Mouse (Mus musculus): Measurements from ENCODE around the gene Npnt. TPM values are rescaled to one million over a fixed set of nuclear protein-coding genes. Genes with fewer than 3 reads are reported as not detected.

Npnt gene
- 11.3 and 12.3 TPM in 2 replicates for polyA plus RNA-seq (2014; fragmentation: Nextera tagmentation; extraction: Ambion mirVana)

GRCm38 (mm10) chr3:132949791-132950528, at the start of gene Npnt:
TSS of gene Npnt (minus strand) at chr3:132950291.
- ATAC-seq (ENCODE audit: insufficient number of reproducible peaks, low FRiP score, low TSS enrichment, low read depth) (peak; percentile 81), DNase-seq (ENCODE audit: low spot score) (peak; percentile 66)
- H3K27ac ChIP-seq (replicated peaks; ENCODE audit: low read depth, low read length), result no peak within 1 kb of the TSS
- no peaks in the 10 kb centered on the region for H3K36me3 ChIP-seq (ENCODE audit: control insufficient read depth, insufficient read depth, low read length)
- peak within 1 kb of the TSS; percentile 75 for H3K4me2 ChIP-seq (ENCODE audit: low read depth, severe bottlenecking)
- peaks cover 11% of the 10 kb centered on the region; the same call in 1 of the 2 replicates for H3K27me3 ChIP-seq (ENCODE audit: control insufficient read depth, insufficient read depth, low read length)
- peak within 1 kb of the TSS; percentile 61 for H3K9ac ChIP-seq (ENCODE audit: low read length)
- H3K4me1 ChIP-seq (ENCODE audit: control insufficient read depth, insufficient read depth, low read length), result peaks cover 6% of the 10 kb centered on the region
- H3K9me3 ChIP-seq (ENCODE audit: control insufficient read depth, low read length), result no peaks in the 10 kb centered on the region
- H3K4me3 ChIP-seq (ENCODE audit: low read depth, low read length), result peak within 1 kb of the TSS; percentile 59
- WGBS, result under 1% methylated on average over 53 of the region's 82 CpGs

GRCm38 (mm10) chr3:132996299-132996698, 46.2 kb upstream of the Npnt start:
- Histone ChIP-seq H3K4me3 (ENCODE audit: low read depth, low read length) (no peak overlapping the region), H3K27ac (replicated peaks; ENCODE audit: low read depth, low read length) (no peak overlapping the region), H3K4me1 (ENCODE audit: control insufficient read depth, insufficient read depth, low read length) (no peaks in the 10 kb centered on the region), H3K9me3 (ENCODE audit: control insufficient read depth, low read length) (no peaks in the 10 kb centered on the region), H3K9ac (ENCODE audit: low read length) (no peak overlapping the region), H3K27me3 (ENCODE audit: control insufficient read depth, insufficient read depth, low read length) (no peaks in the 10 kb centered on the region), H3K4me2 (ENCODE audit: low read depth, severe bottlenecking) (no peak overlapping the region), H3K36me3 (ENCODE audit: control insufficient read depth, insufficient read depth, low read length) (no peaks in the 10 kb centered on the region)
- DNase-seq (ENCODE audit: low spot score) (no peak), ATAC-seq (ENCODE audit: insufficient number of reproducible peaks, low FRiP score, low TSS enrichment, low read depth) (no peak)
- WGBS, result 90% methylated on average over 9 of the region's 9 CpGs

DNA sequence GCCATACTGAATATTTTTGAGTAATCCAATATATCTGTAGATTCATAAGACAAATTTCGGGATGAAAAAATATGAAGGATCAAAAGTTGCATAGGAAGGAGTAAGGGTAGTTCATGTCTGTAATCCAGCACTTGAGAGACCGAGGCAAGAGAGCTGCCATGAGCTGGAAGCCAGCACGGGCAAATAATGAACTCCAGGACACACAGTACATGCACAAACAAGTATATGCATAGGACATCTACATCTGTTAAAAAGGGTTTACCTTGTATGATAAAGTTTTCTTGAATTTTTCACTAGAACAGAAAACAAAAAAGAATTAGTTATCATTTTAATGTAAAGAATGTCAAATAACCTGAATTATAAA, 45.8 kb upstream of the Npnt start:
- no peak overlapping the region for H3K4me3 ChIP-seq (ENCODE audit: low read depth, low read length)
- no peaks in the 10 kb centered on the region for H3K9me3 ChIP-seq (ENCODE audit: control insufficient read depth, low read length)
- 93% methylated on average over 3 of the region's 3 CpGs for WGBS
- no peak overlapping the region for H3K9ac ChIP-seq (ENCODE audit: low read length)
- H3K27ac ChIP-seq (replicated peaks; ENCODE audit: low read depth, low read length), result no peak overlapping the region
- H3K27me3 ChIP-seq (ENCODE audit: control insufficient read depth, insufficient read depth, low read length), result no peaks in the 10 kb centered on the region
- ATAC-seq (ENCODE audit: insufficient number of reproducible peaks, low FRiP score, low TSS enrichment, low read depth) (no peak), DNase-seq (ENCODE audit: low spot score) (no peak)
- H3K4me2 ChIP-seq (ENCODE audit: low read depth, severe bottlenecking), result no peak overlapping the region
- H3K4me1 ChIP-seq (ENCODE audit: control insufficient read depth, insufficient read depth, low read length), result no peaks in the 10 kb centered on the region
- H3K36me3 ChIP-seq (ENCODE audit: control insufficient read depth, insufficient read depth, low read length), result no peaks in the 10 kb centered on the region

- H3K9me3 ChIP-seq (ENCODE audit: control insufficient read depth, low read length), result no peaks in the 10 kb centered on the region
- no peak overlapping the region for H3K9ac ChIP-seq (ENCODE audit: low read length)
- no peaks in the 10 kb centered on the region for H3K36me3 ChIP-seq (ENCODE audit: control insufficient read depth, insufficient read depth, low read length)
- no peaks in the 10 kb centered on the region for H3K4me1 ChIP-seq (ENCODE audit: control insufficient read depth, insufficient read depth, low read length)
- 84% methylated on average over 7 of the region's 7 CpGs for WGBS
- ATAC-seq (ENCODE audit: insufficient number of reproducible peaks, low FRiP score, low TSS enrichment, low read depth), result no peak
- no peak overlapping the region for H3K4me3 ChIP-seq (ENCODE audit: low read depth, low read length)
- no peaks in the 10 kb centered on the region for H3K27me3 ChIP-seq (ENCODE audit: control insufficient read depth, insufficient read depth, low read length)
- H3K27ac ChIP-seq (replicated peaks; ENCODE audit: low read depth, low read length), result no peak overlapping the region
- DNase-seq (ENCODE audit: low spot score), result no peak
- no peak overlapping the region for H3K4me2 ChIP-seq (ENCODE audit: low read depth, severe bottlenecking)
Measured at GRCm38 (mm10) chr3:132995172-132995903, 45.2 kb upstream of the Npnt start.

DNA sequence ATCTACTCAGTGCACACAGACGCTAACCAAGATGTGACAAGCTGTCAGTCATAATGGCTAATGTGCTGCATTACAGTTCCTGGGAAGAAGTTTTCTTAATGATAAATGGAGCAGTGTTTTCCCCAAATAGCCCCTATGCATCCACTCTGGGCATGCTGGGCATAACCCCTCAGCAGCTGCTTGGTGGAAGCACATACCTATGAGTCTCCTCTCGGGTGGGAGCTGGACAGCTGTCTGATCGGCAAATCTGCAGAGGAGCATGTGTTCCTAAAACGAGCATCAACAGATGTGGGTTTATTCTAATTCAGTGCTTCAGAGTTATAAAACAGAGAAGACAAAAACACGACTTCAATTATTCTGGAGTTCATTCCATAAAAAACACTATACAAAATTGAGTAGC, 36.1 kb upstream of the Npnt start:
- Histone ChIP-seq H3K4me3 (ENCODE audit: low read depth, low read length) (no peak overlapping the region), H3K9me3 (ENCODE audit: control insufficient read depth, low read length) (no peaks in the 10 kb centered on the region), H3K27me3 (ENCODE audit: control insufficient read depth, insufficient read depth, low read length) (no peaks in the 10 kb centered on the region), H3K9ac (ENCODE audit: low read length) (no peak overlapping the region), H3K4me1 (ENCODE audit: control insufficient read depth, insufficient read depth, low read length) (no peaks in the 10 kb centered on the region), H3K4me2 (ENCODE audit: low read depth, severe bottlenecking) (no peak overlapping the region), H3K36me3 (ENCODE audit: control insufficient read depth, insufficient read depth, low read length) (no peaks in the 10 kb centered on the region), H3K27ac (replicated peaks; ENCODE audit: low read depth, low read length) (no peak overlapping the region)
- no peak for DNase-seq (ENCODE audit: low spot score)
- 90% methylated on average over 5 of the region's 5 CpGs for WGBS
- ATAC-seq (ENCODE audit: insufficient number of reproducible peaks, low FRiP score, low TSS enrichment, low read depth), result no peak

- H3K9ac ChIP-seq (ENCODE audit: low read length), result no peak overlapping the region
- H3K27ac ChIP-seq (replicated peaks; ENCODE audit: low read depth, low read length), result no peak overlapping the region
- no peak overlapping the region for H3K4me2 ChIP-seq (ENCODE audit: low read depth, severe bottlenecking)
- H3K4me3 ChIP-seq (ENCODE audit: low read depth, low read length), result no peak overlapping the region
- H3K36me3 ChIP-seq (ENCODE audit: control insufficient read depth, insufficient read depth, low read length), result peaks cover 2% of the 10 kb centered on the region; the same call in 1 of the 2 replicates
- H3K9me3 ChIP-seq (ENCODE audit: control insufficient read depth, low read length), result no peaks in the 10 kb centered on the region
- no peaks in the 10 kb centered on the region for H3K27me3 ChIP-seq (ENCODE audit: control insufficient read depth, insufficient read depth, low read length)
- ATAC-seq (ENCODE audit: insufficient number of reproducible peaks, low FRiP score, low TSS enrichment, low read depth) (no peak), DNase-seq (ENCODE audit: low spot score) (no peak)
- no peaks in the 10 kb centered on the region for H3K4me1 ChIP-seq (ENCODE audit: control insufficient read depth, insufficient read depth, low read length)
- 43% methylated on average over 4 of the region's 4 CpGs for WGBS
Measured at GRCm38 (mm10) chr3:132983845-132984485, 33.9 kb upstream of the Npnt start.

GRCm38 (mm10) chr3:132981968-132982367, 31.9 kb upstream of the Npnt start:
- H3K27ac ChIP-seq (replicated peaks; ENCODE audit: low read depth, low read length), result no peak overlapping the region
- H3K27me3 ChIP-seq (ENCODE audit: control insufficient read depth, insufficient read depth, low read length), result no peaks in the 10 kb centered on the region
- no peaks in the 10 kb centered on the region for H3K9me3 ChIP-seq (ENCODE audit: control insufficient read depth, low read length)
- H3K4me1 ChIP-seq (ENCODE audit: control insufficient read depth, insufficient read depth, low read length), result no peaks in the 10 kb centered on the region
- no peak overlapping the region for H3K9ac ChIP-seq (ENCODE audit: low read length)
- 92% methylated on average over 2 of the region's 2 CpGs for whole genome bisulfite sequencing
- no peak overlapping the region for H3K4me3 ChIP-seq (ENCODE audit: low read depth, low read length)
- ATAC-seq (ENCODE audit: insufficient number of reproducible peaks, low FRiP score, low TSS enrichment, low read depth), result no peak
- DNase-seq (ENCODE audit: low spot score), result no peak
- H3K36me3 ChIP-seq (ENCODE audit: control insufficient read depth, insufficient read depth, low read length), result peaks cover 2% of the 10 kb centered on the region; the same call in 1 of the 2 replicates
- no peak overlapping the region for H3K4me2 ChIP-seq (ENCODE audit: low read depth, severe bottlenecking)

DNA sequence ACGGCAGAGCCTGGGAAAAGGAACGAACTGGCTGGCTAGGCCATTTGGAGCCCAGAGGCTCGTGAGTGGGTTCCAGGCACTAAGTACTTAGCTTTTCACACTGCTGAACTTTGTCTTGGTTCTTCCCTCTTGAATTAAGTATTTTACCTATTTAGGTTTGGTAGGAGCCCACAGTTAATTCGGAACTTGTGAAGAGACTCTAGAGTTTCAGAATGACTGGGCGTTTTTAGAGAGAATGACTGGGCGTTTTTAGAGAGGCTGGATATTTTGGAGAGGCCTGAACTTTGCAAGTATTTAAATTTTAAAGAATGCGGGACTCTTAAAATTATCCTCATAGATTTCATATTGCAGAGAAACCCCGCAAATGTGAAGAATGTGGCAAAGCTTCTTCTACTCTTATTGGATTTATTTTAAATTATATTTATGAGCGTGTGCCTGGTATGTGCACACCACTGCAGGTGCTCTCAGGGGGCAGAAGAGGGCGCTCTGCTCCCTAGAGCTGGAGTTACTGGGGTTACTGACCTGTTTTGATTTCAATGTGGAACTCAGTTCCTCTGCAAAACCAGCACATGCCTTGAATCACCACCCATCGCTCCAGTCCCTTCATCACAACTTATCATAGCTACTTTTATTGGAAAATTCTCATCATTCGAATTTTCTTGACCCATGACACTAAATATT, 29.8 kb upstream of the Npnt start:
- ATAC-seq (ENCODE audit: insufficient number of reproducible peaks, low FRiP score, low TSS enrichment, low read depth) (no peak), DNase-seq (ENCODE audit: low spot score) (no peak)
- no peaks in the 10 kb centered on the region for H3K9me3 ChIP-seq (ENCODE audit: control insufficient read depth, low read length)
- H3K27me3 ChIP-seq (ENCODE audit: control insufficient read depth, insufficient read depth, low read length), result no peaks in the 10 kb centered on the region
- no peaks in the 10 kb centered on the region for H3K4me1 ChIP-seq (ENCODE audit: control insufficient read depth, insufficient read depth, low read length)
- no peak overlapping the region for H3K4me3 ChIP-seq (ENCODE audit: low read depth, low read length)
- H3K27ac ChIP-seq (replicated peaks; ENCODE audit: low read depth, low read length), result no peak overlapping the region
- WGBS, result 91% methylated on average over 12 of the region's 12 CpGs
- no peak overlapping the region for H3K9ac ChIP-seq (ENCODE audit: low read length)
- H3K4me2 ChIP-seq (ENCODE audit: low read depth, severe bottlenecking), result no peak overlapping the region
- peaks cover 2% of the 10 kb centered on the region; the same call in 1 of the 2 replicates for H3K36me3 ChIP-seq (ENCODE audit: control insufficient read depth, insufficient read depth, low read length)
